Mouse (Mus musculus) urinary bladder, postnatal 25 days (tissue): Measurements from ENCODE around the gene Atad1.
"Not testable (repeated sequence)": the region's sequence is repeated elsewhere in the genome, so short reads cannot be mapped to it uniquely, and the experiment has no call there.

Source experiments
- DNase-seq: peaks from one replicate; pipeline ENCODE4 v3.0.0; 2022; ENCODE audit warnings: low spot score

Atad1 gene

DNA sequence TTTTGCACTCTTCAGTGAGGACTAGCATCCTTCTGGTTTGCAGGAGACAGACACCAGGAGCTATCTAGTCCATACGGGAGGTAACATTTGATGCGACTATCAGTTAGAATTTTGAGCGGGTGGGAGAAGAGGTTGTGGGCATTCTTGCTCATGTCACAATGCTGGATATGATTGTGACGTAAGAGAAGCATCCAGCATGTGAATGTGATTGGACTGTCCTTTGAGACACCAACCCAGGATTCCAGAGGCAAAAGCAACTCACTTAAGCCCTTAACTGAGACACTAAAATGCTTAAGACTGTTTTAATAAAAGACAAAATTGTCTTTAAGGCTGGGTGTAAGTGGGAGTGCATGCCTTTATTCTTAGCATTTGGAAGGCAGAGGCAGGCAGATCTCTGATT lies at the start of gene Atad1:
Atad1 (minus strand) TSS at position 101 of the 400 bp plus-strand sequence.
- no peak for DNase-seq

DNA sequence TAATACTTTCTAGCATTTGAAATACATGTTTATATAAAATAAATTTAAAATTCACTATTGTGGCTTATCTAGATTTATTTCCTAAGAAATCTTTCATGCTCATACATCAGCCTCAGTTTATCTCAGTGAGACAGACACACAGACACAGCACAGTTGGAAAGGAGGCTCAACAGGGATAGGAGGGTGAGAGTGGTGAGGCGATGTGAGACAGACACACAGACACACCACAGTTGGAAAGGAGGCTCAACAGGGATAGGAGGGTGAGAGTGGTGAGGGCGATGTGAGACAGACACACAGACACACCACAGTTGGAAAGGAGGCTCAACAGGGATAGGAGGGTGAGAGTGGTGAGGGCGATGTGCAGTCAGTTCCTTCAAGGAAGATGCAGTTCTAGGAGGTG lies 48.4 kb upstream of the Atad1 start:
- DNase-seq = not testable (repeated sequence)

DNA sequence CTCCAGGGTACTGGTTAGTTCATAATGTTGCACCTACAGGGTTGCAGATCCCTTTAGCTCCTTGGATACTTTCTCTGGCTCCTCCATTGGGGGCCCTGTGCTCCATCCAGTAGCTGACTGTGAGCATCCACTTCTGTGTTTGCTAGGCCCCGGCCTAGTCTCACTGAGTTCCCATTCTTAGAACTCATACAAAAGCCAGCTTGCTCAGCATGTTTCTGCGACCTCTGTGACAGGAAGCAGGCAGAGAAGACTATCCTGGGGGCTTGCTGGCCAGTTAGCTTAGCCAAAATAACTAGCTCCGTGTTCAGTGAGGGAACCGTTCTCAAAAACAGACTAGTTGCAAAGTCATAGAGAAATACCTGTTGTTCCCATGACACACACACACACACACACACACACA lies 47.8 kb upstream of the Atad1 start:
- DNase-seq = not testable (repeated sequence)

DNA sequence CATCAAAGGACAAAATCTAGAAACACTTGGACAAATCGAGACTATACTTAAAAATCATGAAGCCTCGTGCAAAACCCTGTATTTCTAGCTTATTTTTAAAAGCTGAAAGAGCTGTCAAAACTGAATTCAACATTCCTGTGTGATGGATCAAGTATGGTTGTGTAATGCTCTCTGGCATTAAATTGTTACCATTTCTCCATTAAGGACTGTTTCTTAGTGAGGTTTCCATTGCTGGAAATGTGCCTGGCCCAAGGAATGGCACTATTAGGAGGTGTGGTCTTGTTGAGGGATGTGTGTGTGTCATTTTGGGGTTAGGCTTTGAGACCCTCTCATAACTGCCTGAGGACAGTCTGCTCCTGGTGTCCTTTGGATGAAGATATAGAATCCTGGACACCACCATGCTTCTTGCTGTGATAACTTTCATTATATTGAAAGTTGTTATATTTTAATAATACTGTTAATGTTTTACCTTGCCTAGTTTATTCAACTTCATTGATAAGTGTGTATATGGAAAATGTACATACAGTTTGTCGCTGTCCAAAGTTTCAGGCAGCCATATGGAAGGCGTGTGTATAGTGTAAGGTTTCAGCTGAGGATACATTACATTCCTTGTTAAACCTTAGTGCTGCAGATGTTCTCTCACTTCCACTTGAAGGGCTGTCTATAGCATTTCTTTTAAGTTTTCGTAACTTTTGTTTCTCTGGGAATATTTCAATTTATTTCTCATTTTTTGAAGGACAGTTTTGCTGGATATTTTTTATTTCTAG lies 41.9 kb upstream of the Atad1 start:
- no peak for DNase-seq

DNA sequence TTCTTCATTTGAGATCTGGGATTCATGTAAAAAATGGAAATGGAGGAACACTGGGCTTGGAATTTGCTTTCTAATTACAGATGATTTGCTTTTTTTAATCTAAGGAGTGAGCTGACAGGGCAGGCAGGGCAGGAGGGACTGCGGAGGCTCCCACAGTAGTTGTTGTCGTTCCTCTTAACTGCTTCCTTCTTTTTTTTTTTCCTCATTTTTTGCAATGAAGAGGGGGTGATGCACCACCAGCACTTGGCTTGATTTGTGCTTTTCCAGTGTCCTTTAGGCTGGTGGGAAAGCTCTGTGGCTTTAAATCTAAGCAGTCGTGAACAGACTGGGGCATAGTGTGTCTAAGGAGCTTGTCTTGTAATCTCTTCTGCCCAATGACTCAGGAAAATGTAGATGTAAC lies 39.5 kb upstream of the Atad1 start:
- no peak for DNase-seq

DNA sequence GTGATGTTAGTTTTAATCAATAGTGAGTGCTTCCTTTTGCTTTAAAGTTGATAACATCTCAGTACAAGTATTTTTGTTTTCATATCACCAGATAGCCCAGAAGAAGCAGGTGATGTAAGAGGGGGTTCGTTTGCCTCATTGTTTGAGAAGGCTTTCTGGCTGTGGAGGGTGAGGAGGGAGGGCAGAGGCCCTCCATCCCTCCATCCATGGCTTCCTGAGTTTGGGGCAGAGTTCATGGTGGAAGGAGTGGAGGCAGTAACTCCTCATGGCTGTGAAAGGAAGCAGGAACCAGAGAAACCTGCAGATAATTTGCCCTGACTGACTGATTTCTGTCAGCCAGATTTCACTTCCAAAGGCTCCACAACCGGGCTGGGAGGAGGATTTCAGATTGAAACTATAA lies 38.8 kb upstream of the Atad1 start:
- no peak for DNase-seq

DNA sequence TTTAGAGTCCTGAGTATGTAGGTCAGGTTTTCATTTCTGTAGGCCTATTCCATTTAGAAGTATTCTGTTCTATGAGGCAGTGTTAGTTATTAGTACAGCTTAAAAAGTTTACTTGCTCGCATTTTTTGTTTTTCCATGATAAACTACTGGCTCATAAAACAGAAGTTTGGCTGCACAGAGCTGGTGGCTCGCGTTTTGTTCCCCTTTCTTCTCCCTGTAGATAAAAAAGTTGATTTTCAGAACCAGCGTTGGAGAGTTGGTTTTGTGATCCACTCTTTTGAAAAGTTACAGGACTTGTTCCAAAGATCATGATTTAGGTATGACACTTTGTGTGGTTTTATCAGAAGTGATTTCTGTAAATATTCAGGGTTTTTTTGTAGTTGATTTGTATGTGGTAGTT lies 22.9 kb upstream of the Atad1 start:
- DNase-seq = no peak

DNA sequence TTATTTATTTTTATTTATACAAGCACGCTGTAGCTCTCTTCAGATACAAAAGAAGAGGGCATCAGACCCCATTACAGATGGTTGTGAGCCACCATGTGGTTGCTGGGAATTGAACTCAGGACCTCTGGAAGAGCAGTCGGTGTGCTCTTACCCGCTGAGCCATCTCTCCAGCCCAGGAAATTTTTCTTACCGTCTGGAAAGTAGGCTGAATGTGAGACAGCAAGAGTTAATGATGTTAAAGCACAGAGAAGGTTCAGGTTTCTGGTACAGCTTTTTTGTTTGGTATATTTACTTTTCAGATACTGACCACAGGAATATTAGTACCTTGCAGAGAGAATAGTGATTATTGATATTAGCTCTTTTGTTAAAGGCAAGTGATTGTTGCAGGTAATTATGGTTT lies 21.6 kb upstream of the Atad1 start:
- DNase-seq = no peak

DNA sequence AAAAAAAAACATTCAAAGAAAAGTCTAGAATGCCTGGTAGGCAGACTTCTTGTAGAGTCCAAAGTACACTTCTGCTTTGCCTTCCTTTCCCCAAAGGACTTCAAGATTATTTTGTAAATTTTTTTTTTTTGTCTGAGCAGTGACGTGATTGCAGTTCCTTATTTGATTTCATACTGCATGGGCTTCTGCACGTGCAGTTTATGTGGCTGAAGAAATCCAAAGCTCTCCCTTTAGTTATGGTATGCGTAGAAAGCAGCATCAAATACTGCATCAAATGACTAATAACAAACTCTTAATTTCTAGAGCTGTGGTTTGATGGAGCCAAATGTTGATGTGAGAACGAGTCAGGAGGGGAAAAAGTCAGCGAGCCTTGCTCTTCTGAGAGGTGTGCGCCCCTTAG lies 20.9 kb upstream of the Atad1 start:
- DNase-seq = no peak

DNA sequence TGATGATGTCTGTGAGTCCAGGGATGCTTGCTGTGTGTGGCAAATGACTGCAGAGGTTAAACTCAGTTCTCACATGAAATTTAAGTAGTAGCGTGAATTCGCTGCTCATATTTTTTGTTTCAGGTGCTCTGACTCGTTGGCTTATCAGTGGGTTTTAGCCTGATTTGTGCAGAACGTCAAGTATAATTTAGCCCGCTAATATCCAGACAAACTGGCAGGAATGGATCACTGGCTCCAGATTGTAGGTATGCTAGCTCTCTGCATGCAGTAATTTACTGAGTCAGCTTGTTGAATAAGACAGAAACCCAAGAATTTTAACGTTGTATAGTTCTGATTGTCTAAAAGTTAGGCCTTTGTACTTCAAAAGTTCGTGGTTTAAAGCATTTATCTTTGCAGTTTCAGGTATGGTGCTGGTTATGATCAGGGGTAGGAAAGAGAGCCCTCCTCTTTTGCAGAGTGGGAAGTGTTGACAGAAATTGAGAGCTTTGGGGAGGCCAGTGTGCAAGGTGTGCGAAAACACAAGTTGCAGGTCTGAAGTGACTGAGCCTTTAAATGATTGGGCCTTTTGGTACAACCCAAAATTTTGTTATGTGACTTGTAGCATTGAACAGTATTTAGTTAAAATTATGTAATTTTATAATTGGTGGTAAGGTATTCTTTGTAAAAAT lies 19.9 kb upstream of the Atad1 start:
- DNase-seq = no peak

DNA sequence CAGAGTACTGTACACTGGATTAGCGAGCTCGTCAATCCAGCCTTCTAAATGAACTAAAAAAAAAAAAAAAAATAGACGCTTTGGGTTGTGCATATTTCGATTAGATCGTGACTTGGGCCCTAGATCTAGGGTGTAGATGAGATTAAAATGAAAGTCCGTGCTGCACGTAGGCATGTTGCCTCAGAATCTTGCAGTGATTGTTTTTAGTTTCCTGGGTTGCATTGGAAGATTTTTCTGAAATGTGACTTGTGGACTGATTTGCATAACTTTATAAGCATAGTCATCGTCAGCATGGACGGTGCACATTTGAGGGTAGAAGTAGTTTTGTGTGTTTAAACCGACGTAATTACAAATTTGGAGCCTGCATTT lies 19.2 kb upstream of the Atad1 start:
- DNase-seq = no peak

DNA sequence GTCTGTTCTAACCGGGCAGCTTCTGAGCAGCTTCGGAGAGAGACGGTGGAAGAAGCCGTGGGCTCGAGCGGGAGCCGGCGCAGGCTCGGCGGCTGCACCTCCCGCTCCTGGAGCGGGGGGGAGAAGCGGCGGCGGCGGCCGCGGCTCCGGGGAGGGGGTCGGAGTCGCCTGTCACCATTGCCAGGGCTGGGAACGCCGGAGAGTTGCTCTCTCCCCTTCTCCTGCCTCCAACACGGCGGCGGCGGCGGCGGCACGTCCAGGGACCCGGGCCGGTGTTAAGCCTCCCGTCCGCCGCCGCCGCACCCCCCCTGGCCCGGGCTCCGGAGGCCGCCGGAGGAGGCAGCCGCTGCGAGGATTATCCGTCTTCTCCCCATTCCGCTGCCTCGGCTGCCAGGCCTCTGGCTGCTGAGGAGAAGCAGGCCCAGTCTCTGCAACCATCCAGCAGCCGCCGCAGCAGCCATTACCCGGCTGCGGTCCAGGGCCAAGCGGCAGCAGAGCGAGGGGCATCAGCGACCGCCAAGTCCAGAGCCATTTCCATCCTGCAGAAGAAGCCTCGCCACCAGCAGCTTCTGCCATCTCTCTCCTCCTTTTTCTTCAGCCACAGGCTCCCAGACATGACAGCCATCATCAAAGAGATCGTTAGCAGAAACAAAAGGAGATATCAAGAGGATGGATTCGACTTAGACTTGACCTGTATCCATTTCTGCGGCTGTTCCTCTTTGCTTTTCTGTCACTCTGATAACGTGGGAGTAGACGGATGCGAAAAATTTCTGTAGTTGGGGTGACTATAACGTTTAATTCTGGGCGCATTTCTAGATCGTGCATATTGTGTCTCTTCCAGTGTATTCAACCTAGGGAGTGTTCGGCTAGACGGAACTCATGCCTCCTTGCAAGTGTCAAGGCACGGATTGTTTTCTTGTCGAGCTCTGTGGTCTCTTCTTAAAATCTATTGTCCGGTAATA lies 18.5 kb upstream of the Atad1 start:
- DNase-seq = peak; percentile 47

DNA sequence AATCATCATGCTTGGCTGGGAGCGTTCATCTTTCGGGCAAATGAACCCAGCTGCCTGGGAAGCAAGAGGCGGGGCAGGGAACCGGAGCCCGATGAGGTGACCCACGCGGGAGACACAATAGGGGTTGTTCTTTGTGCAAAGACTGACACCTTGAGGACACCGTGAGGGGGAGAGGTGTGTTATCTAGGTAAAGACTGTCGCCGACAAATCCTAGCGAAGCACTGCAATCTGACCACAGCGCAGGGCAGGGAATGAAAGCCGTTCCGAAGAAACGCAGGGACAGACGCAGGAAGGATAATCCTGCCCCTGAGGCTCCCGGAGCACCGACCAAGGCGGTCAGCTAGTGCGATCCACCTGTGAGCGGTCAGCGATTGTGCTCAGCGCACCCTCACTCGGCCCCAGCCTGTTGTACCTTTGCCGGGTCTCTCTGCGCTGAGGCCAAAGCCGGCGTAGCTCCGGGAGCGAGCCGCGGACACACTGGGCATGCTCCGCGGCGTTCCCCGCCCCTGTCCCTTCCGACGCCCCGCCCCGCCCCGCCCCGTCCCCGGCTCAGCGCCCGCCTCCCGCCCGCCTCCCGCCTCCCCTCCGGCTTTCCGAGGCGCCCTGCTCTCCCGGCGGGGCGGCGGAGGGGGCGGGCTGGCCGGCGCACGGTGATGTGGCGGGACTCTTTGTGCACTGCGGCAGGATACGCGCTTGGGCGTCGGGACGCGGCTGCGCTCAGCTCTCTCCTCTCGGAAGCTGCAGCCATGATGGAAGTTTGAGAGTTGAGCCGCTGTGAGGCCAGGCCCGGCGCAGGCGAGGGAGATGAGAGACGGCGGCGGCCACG lies 17.5 kb upstream of the Atad1 start, which contains the start of gene Pten:
Pten (plus strand) TSS at position 598 of the 826 bp plus-strand sequence.
- DNase-seq = peak; percentile 97

DNA sequence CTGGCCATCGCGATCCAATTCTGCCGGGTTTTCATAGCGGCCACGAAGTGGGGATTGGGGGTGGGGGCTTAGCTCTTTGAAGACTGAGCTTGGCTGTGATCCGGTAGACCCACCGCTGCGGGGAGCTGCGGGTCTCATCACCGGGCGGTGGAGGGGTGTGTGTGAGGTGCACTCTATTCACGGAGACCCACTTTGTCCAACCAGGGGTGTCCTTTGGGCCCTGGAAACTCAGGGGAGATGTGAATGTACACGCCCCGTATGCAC lies 17.0 kb upstream of the Atad1 start:
- no peak for DNase-seq

DNA sequence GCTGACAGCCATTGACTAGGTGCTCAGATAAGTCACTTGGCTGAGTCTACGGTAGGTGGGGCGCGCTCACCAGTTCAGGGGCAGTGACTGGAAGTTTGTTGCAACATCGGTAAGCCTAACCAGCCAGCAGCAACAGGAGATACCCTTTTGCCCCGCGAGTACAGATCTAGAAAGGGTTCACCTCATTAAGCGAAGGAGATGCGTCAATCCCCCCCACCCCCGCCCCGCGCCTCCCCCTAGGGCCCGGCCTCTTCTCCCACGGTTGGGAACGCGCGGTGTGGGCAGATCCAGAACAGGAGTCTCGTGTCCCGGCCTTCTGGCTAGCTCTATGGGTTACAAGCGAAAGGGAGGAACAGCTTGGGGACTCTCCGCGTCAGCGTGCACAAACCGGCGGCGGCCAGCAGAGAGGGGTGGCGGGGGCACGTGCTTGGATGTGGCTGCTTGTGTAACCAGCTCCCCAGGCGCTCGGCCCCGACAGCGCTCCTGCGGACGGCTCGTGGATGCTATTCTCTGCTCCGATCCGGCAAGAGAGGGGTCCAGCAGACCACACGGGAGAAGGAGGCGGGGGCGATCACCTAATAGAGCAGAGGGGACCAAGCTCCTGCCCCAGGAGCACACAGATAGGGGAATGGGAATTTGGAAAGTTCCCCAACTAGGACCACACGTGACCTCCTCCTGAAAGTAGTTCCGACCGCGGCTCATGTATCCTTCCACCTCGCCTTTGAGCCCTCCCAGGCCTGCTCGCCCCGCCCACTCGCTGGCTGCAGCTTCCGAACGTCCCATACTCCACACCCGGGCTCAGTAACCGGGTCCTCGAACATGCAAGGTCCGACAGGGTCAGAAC lies 16.4 kb upstream of the Atad1 start:
- peak; percentile 95 for DNase-seq

DNA sequence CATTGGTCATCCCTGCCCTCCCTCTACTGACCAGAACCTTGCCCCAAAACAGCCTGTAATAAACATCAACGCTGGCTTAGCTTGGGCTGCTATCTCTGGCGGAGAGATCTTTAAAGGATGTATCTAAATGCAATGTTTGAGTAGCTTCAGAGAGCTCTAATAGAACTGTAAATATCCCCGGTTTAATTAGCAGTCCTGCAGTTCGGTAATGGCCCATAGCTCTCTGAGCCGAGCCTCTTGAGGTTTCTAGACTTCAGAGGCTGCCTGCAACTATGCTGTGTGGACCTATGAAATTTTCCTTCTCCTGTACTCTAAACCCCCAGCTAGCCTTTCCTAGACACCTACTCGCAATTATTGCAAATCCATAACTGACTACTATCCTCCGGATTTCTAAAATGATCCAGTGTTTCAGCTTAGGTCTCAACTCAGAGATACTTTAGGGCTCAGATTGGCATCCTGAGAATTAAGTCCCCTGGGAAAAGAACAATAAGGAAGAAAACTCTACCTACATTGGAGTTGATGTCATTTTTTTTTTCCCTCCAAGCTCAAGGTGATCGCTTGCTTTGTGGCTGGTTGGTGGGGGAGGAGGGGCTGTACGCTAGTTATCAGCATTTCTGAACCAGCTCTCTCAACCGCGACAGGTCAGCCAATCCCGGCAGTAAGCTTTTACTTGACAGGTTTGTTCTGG lies 15.7 kb upstream of the Atad1 start:
- no peak for DNase-seq

DNA sequence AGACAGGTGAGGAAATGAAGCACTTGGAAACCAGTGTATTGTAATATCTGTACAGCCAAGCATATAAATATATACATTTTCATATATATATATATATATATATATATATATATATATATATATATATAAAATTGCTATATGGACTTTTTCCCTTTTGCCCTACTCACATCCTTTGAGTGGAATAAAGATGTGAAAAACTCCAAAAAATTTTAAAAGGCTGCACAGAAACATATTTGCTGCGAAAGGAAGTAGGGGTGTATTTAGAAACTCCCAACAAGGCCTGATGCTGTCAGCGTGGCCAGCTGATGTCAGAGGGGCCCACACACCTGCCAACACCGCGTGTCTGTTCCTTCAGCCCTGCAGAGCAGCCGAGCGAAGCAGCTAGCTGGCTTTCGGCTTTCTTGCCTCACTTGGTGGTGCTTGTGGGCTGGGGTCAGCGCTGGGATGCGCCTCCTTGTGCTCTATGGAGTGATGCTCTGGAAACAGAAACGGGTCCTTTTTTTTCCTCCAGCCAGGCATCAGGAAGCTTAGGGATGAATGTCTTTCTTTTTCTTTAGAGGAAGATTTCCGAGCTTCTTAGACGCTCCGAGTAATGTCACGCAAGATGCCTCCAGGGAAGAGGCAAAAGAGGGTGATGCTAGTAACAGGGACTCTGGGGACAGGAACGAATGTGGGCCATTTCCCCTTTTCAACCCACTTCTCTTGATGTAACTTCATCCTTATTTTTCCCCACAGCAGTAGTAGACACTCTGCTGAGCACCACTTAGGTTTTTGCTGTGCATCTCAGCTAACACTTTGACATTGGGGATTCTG lies 14.8 kb upstream of the Atad1 start:
- no peak for DNase-seq

DNA sequence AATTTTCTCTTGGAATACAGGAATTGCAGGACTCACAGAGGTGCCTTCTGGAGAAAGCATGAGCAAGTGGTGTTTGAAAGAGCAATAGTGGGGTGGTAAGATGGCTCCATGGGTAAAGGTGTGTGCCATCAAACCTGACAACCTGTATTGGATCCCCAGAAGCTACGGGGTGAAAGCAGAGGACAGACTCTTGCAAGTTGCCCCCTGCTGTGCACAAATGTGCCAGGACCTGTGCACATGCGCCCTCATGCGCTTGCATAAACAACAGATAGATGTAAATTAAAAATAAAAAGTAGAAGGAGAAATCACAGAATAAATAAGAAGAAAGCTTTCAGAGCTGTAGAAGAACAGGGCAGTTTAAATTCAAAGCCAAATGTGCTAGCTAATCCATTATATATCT lies 13.8 kb upstream of the Atad1 start:
- DNase-seq = no peak

DNA sequence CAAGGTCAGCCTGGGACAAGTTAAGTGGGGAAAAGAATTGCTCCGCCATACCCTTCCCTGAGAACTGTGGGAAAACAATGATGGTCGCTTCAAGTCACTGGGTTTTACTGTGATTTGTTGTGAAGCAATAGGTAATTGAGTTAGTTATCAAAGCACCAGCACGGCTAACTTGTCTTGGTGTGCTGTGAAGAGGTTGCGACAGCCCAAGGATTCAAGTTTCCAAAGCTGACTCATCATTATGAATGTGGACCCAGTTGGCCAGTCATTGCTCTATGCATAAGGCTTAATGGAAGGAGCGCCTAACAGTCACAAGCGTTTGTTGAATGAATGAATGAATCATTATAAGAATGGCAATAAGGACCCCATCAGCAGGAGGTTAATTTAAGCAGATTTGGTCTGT lies 12.8 kb upstream of the Atad1 start:
- no peak for DNase-seq

DNA sequence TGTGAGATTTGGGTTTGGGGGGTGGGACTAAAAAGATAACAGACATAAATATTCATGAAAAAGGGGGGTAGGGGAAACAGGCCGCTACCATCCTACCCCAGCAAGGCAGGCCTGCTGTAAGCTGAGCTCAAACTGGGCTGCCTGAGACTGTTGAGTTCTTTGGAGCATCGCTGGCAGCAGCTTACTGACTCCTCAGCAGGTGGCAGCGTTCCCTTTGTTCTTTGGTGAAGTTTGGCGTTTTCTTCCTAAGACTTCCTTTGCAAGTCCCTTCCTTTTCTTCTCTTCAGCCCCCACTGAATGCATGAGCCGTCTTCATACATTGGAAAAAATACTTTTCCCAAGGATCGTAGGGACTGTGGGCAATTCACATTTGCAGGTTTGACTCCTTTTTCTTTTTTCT lies 9.8 kb upstream of the Atad1 start:
- no peak for DNase-seq
